Mouse (Mus musculus) liver, embryonic 14.5 days (tissue): Measurements from ENCODE around the gene Tab2. TPM values are rescaled to one million over a fixed set of nuclear protein-coding genes. Genes with fewer than 3 reads are reported as not detected.
A peak's percentile ranks its signal among the peaks of the same experiment; 100 is the strongest.

Experiments used
- ATAC-seq: fragments of 200-750 bp; cut with Nextera tagmentation; 2 replicates; pipeline ENCODE4 v1.8.0; 2017; ENCODE audit warnings: moderate number of reproducible peaks, mild to moderate bottlenecking, moderate library complexity; ENCODE audit not compliant: insufficient read depth
- DNase-seq, 3 experiments: peaks; one replicate each; pipeline ENCODE4 v3.0.0-alpha.2; 2012 to 2013; ENCODE audit warnings: low read depth in 3 of 3, low spot score in 3 of 3
- H3K27ac ChIP-seq: fragments of 300-500 bp; sonication (generic); 2 replicates; pipeline ENCODE4 v1.5.1; 2014; ENCODE audit warnings: moderate library complexity, mild to moderate bottlenecking, control low read depth, inconsistent platforms
- H3K27me3 ChIP-seq: fragments of 300-500 bp; sonication (generic); 2 replicates; pipeline ENCODE4 v1.6.1; 2014; ENCODE audit warnings: mild to moderate bottlenecking, low read length, moderate library complexity; ENCODE audit not compliant: control insufficient read depth, insufficient read depth
- H3K36me3 ChIP-seq: fragments of 300-500 bp; sonication (generic); replicated peaks from 2 replicates; pipeline ENCODE4 v1.6.1; 2014; ENCODE audit warnings: low read depth; ENCODE audit not compliant: control insufficient read depth, insufficient read depth
- H3K4me1 ChIP-seq, 2 experiments: fragments of 200-500 bp in 1 of 2; fragments of 300-500 bp in 1 of 2; sonication (generic) in 1 of 2; replicated peaks; 2 replicates each; pipeline ENCODE4 v1.6.1; 2012 to 2014; ENCODE audit warnings: antibody characterized with exemption in 1 of 2, inconsistent platforms in 1 of 2, low read length in 1 of 2; ENCODE audit not compliant: control insufficient read depth in 2 of 2, insufficient read depth in 2 of 2
- H3K4me2 ChIP-seq: fragments of 300-500 bp; sonication (generic); 2 replicates; pipeline ENCODE4 v1.6.1; 2014; ENCODE audit warnings: low read depth, mild to moderate bottlenecking, control low read depth, moderate library complexity
- H3K4me3 ChIP-seq, 2 experiments: fragments of 200-500 bp in 1 of 2; fragments of 300-500 bp in 1 of 2; sonication (generic) in 1 of 2; 2 replicates each; pipeline ENCODE4 v1.5.1; 2012 to 2014; ENCODE audit warnings: low read depth in 2 of 2, low read length in 2 of 2, mild to moderate bottlenecking in 2 of 2, control low read depth in 1 of 2, inconsistent platforms in 1 of 2, moderate library complexity in 1 of 2; ENCODE audit not compliant: insufficient read depth in 1 of 2
- H3K9ac ChIP-seq: fragments of 300-500 bp; sonication (generic); replicated peaks from 2 replicates; pipeline ENCODE4 v1.6.1; 2014; ENCODE audit warnings: mild to moderate bottlenecking, control low read depth, moderate library complexity
- H3K9me3 ChIP-seq: fragments of 300-500 bp; sonication (generic); 2 replicates; pipeline ENCODE4 v1.6.1; 2016; ENCODE audit warnings: low read length, mixed read lengths; ENCODE audit not compliant: control insufficient read depth
- CTCF ChIP-seq: IDR thresholded peaks from 2 replicates; pipeline ENCODE4 v1.5.1; 2016; ENCODE audit warnings: antibody characterized with exemption, low read depth, control low read depth
- EP300 ChIP-seq: IDR thresholded peaks from 2 replicates; pipeline ENCODE4 v1.6.1; 2016; ENCODE audit warnings: antibody characterized with exemption, low read depth
- WGBS: fragments of 180-500 bp; shearing (Covaris S2); extraction: QIAGEN DNeasy Blood & Tissue Kit; methylation state at CpG from one replicate; pipeline ENCODE4 v1.1.7; 2014; ENCODE audit not compliant: insufficient replicate concordance; 5-methylcytosine and 5-hydroxymethylcytosine counted together
- polyA plus RNA-seq, 2 experiments: library from polyadenylated mRNA; depleted of rRNA in 1 of 2; stranded (reverse) in 1 of 2; unstranded in 1 of 2; fragments of >200 nt; fragmentation: Nextera tagmentation in 1 of 2; extraction: Ambion mirVana in 1 of 2; gene quantifications; 2 replicates each; pipeline versions ENCODE4 v1.2.1 to v1.2.3; 2012 to 2014

Gene Tab2
- polyA plus RNA-seq, 2 experiments: 10.8 to 18.7 TPM

GRCm38 (mm10) chr10:7968747-7969280, 12.8 kb upstream of the Tab2 start:
- no peak for ATAC-seq
- TF ChIP-seq EP300 (no peak), CTCF (no peak)

GRCm38 (mm10) chr10:7967096-7967495, 11.1 kb upstream of the Tab2 start:
- no peak overlapping the region for H3K9ac ChIP-seq
- H3K4me2 ChIP-seq: no peak overlapping the region
- WGBS: 11% methylated on average over 3 of the region's 3 CpGs
- no peak overlapping the region for H3K4me3 ChIP-seq
- no peaks in the 10 kb centered on the region for H3K27me3 ChIP-seq
- no peaks in the 10 kb centered on the region for H3K4me1 ChIP-seq
- no peak for ATAC-seq
- no peak overlapping the region for H3K27ac ChIP-seq
- TF ChIP-seq EP300: no peak
- TF ChIP-seq CTCF: no peak
- H3K9me3 ChIP-seq: no peaks in the 10 kb centered on the region
- DNase-seq: no peak
- H3K36me3 ChIP-seq: no peaks in the 10 kb centered on the region

More at GRCm38 (mm10) chr10:7968747-7969280, 12.8 kb upstream of the Tab2 start:
- no peak overlapping the region for H3K9ac ChIP-seq
- H3K27ac ChIP-seq: no peak overlapping the region
- no peak overlapping the region for H3K4me2 ChIP-seq
- H3K36me3 ChIP-seq: no peaks in the 10 kb centered on the region
- DNase-seq: no peak
- no peaks in the 10 kb centered on the region for H3K4me1 ChIP-seq
- no peaks in the 10 kb centered on the region for H3K27me3 ChIP-seq
- H3K9me3 ChIP-seq: no peaks in the 10 kb centered on the region
- WGBS: 74% methylated on average over 2 of the region's 2 CpGs
- no peak overlapping the region for H3K4me3 ChIP-seq

- Histone ChIP-seq H3K36me3 (no peaks in the 10 kb centered on the region), H3K4me2 (no peak overlapping the region), H3K4me1 (peaks cover 13 to 21% of the 10 kb centered on the region in 2 experiments), H3K4me3 (no peak overlapping the region), H3K27ac (no peak overlapping the region), H3K27me3 (no peaks in the 10 kb centered on the region), H3K9me3 (no peaks in the 10 kb centered on the region), H3K9ac (no peak overlapping the region)
- TF ChIP-seq EP300 (0 out of 2 replicates have a peak, but pooled peaks have one; percentile 35), CTCF (no peak)
- DNase-seq (no peak), ATAC-seq (no peak)
- WGBS: 28% methylated on average over 6 of the region's 6 CpGs
Measured at GRCm38 (mm10) chr10:7959073-7959472, 3.0 kb upstream of the Tab2 start.

- peak; percentile 42 for ATAC-seq
Measured at GRCm38 (mm10) chr10:7955634-7956121, 352 bp downstream of the Tab2 start.

GRCm38 (mm10) chr10:7954989-7955633, 919 bp downstream of the Tab2 start:
- Histone ChIP-seq H3K9ac (peak overlapping the region; percentile 79), H3K4me1 (peaks cover 19 to 32% of the 10 kb centered on the region in 2 experiments), H3K27ac (peak overlapping the region; percentile 73), H3K4me2 (peak overlapping the region; percentile 80), H3K4me3 (peak overlapping the region; percentile 81 to 82), H3K36me3 (no peaks in the 10 kb centered on the region; the same call in 1 of the 2 replicates), H3K27me3 (no peaks in the 10 kb centered on the region), H3K9me3 (no peaks in the 10 kb centered on the region)
- no peak for TF ChIP-seq EP300
- no peak for TF ChIP-seq CTCF
- ATAC-seq (peak; percentile 37), DNase-seq (no peak)
- WGBS: 1% methylated on average over 30 of the region's 31 CpGs

More at GRCm38 (mm10) chr10:7955634-7956121, 352 bp downstream of the Tab2 start:
- Histone ChIP-seq H3K4me1 (peaks cover 19 to 32% of the 10 kb centered on the region in 2 experiments), H3K36me3 (no peaks in the 10 kb centered on the region; the same call in 1 of the 2 replicates), H3K9me3 (no peaks in the 10 kb centered on the region), H3K27ac (peak overlapping the region; percentile 73), H3K4me2 (peak overlapping the region; percentile 80), H3K9ac (peak overlapping the region; percentile 79), H3K27me3 (no peaks in the 10 kb centered on the region), H3K4me3 (peak overlapping the region; percentile 81 to 82)
- 1% methylated on average over 29 of the region's 76 CpGs for WGBS
- DNase-seq: no peak
- TF ChIP-seq CTCF (no peak), EP300 (no peak)
